Mouse (Mus musculus) embryonic facial prominence, embryonic 14.5 days (tissue): ENCODE measurements around the gene Ryr1. TPM values are rescaled to one million over a fixed set of nuclear protein-coding genes. Genes with fewer than 3 reads are reported as not detected.
A peak's percentile ranks its signal among the peaks of the same experiment; 100 is the strongest.

Experiments used
- ATAC-seq: fragments of 200-750 bp; cut with Nextera tagmentation; 2 replicates; pipeline ENCODE4 v1.8.0; 2017; ENCODE audit warnings: low read depth, moderate number of reproducible peaks, moderate TSS enrichment
- DNase-seq: peaks from one replicate; pipeline ENCODE4 v3.0.0-alpha.2; 2015; ENCODE audit warnings: low spot score
- H3K27ac ChIP-seq: fragments of 300-500 bp; sonication (generic); replicated peaks from 2 replicates; pipeline ENCODE4 v1.5.1; 2014; ENCODE audit warnings: low read depth, mild to moderate bottlenecking, low read length, moderate library complexity
- H3K27me3 ChIP-seq: fragments of 300-500 bp; sonication (generic); replicated peaks from 2 replicates; pipeline ENCODE4 v1.6.1; 2014; ENCODE audit warnings: low read length; ENCODE audit not compliant: control insufficient read depth, insufficient read depth
- H3K36me3 ChIP-seq: fragments of 300-500 bp; sonication (generic); 2 replicates; pipeline ENCODE4 v1.6.1; 2014; ENCODE audit warnings: low read length, mixed read lengths; ENCODE audit not compliant: control insufficient read depth, insufficient read depth
- H3K4me1 ChIP-seq: fragments of 300-500 bp; sonication (generic); 2 replicates; pipeline ENCODE4 v1.6.1; 2014; ENCODE audit warnings: antibody characterized with exemption, low read length; ENCODE audit not compliant: control insufficient read depth, insufficient read depth
- H3K4me2 ChIP-seq: fragments of 300-500 bp; sonication (generic); 2 replicates; pipeline ENCODE4 v1.6.1; 2014; ENCODE audit warnings: low read depth, mild to moderate bottlenecking, low read length, moderate library complexity, mixed read lengths
- H3K4me3 ChIP-seq: fragments of 300-500 bp; sonication (generic); 2 replicates; pipeline ENCODE4 v1.5.1; 2014; ENCODE audit warnings: low read depth, mild to moderate bottlenecking, low read length
- H3K9ac ChIP-seq: fragments of 300-500 bp; sonication (generic); 2 replicates; pipeline ENCODE4 v1.6.1; 2014; ENCODE audit warnings: low read depth, mild to moderate bottlenecking, low read length, moderate library complexity, mixed read lengths
- H3K9me3 ChIP-seq: fragments of 300-500 bp; sonication (generic); 2 replicates; pipeline ENCODE4 v1.6.1; 2016; ENCODE audit warnings: low read length; ENCODE audit not compliant: control insufficient read depth
- WGBS: fragments of 180-500 bp; shearing (Covaris S2); extraction: QIAGEN DNeasy Blood & Tissue Kit; methylation state at CpG from one replicate; pipeline ENCODE4 v1.1.7; 2014; 5-methylcytosine and 5-hydroxymethylcytosine counted together
- microRNA counts: library from miRNA; unstranded; fragments of <30 nt; microRNA quantifications from one replicate; lab custom pipeline; 2017
- microRNA-seq: library from miRNA; unstranded; fragments of <30 nt; microRNA quantifications from one replicate; pipeline ENCODE4, GENCODE M21; 2016; ENCODE audit warnings: borderline number of aligned reads
- polyA plus RNA-seq: library from polyadenylated mRNA; unstranded; fragments of >200 nt; fragmentation: Nextera tagmentation; extraction: Ambion mirVana; gene quantifications from 2 replicates; pipeline ENCODE4 v1.2.1, GENCODE M21; 2014

The Ryr1 gene
- polyA plus RNA-seq, 1 experiment from 2014 or later: 10.6 TPM

DNA sequence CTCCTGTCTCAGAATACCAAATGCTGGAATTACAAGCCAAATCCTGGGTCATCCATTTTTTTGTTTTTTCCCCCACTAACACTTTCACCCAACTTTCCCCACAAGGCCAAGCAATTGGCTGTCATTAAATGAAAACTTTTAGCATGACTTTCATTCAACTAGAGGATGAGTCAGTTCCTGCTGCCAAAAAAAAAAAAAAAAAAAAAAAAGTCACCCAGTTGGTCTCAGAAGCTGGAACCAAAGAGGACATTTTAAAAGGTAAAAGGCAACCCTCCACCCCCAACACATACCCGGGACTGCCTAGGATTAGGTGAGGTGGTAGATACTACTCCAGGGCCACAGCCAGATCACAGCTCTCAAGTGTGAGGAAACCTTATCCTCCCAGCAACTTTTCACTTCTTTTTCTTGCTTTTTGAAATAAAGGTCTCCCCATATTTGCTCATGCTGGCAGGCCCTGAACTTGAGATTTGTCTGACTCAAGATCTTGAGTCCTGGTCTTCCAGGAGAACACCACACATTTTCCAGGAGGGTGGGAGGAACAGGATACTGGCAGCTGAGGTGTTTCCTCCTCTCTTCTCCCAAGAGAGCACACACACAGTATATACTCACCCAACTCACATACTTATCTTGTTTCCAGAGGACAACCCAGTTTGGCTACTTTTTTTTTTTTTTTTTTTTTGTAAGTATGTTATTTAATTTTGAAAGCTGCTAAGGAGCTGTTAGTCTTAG is 166.8 kb downstream of the Ryr1 start:
- Histone ChIP-seq H3K4me1 (peaks cover 59% of the 10 kb centered on the region), H3K36me3 (peaks cover 11% of the 10 kb centered on the region; the same call in 1 of the 2 replicates), H3K27me3 (no peaks in the 10 kb centered on the region), H3K4me2 (0 out of 2 replicates have a peak overlapping the region, but pooled peaks have one; percentile 93), H3K4me3 (no peak overlapping the region), H3K9ac (0 out of 2 replicates have a peak overlapping the region, but pooled peaks have one; percentile 2), H3K27ac (peak overlapping the region; percentile 33; the same call in 1 of the 2 replicates), H3K9me3 (no peaks in the 10 kb centered on the region)
- DNase-seq (no peak), ATAC-seq (no peak)
- 59% methylated on average over 1 of the region's 1 CpGs for WGBS

DNA sequence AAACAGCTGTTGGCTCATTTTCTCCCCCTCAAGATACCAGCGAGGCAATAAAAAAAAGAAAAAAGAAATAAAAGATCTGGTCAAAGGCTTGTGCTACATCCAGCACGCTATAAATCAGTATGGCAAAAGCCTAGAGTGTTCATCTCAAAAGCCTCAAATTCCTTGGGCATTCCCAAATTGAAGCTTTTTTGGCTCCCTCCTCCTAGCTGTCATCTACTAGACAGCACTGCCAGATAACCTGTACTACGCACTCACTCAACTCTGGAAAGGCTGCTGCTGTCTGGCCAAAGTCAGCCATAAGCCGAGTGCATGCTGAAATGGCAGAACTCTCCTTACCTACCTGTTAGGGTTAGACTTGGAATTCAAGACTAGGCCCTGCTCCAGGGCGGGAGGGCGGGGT is 167.7 kb downstream of the Ryr1 start:
- WGBS: 72% methylated on average over 6 of the region's 6 CpGs
- Histone ChIP-seq H3K9me3 (no peaks in the 10 kb centered on the region), H3K9ac (no peak overlapping the region), H3K27me3 (no peaks in the 10 kb centered on the region), H3K4me3 (no peak overlapping the region), H3K27ac (no peak overlapping the region; the same call in 1 of the 2 replicates), H3K4me1 (peaks cover 68% of the 10 kb centered on the region), H3K36me3 (peaks cover 11% of the 10 kb centered on the region; the same call in 1 of the 2 replicates), H3K4me2 (no peak overlapping the region; the same call in 1 of the 2 replicates)
- DNase-seq (no peak), ATAC-seq (no peak)

DNA sequence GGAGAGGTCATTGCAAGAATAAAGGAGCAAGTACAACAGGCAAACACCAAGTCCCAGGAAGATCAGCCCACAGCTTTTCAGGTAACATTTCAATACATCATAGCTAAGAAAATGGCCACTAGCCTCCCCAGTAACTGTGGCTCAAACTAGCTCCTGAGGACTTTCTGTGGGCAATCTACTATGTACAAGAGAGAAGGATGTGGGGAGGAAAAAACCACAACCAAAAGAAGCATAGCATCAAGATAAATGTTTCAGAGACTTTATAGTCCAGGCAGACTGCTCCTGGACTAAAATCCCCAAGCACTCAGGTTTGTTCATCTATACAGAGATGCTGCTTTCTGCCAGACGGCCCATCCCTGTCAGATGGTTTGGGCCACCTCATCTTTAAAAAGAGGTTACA is 168.7 kb downstream of the Ryr1 start:
- Histone ChIP-seq H3K9me3 (no peaks in the 10 kb centered on the region), H3K27ac (peak overlapping the region; percentile 67; the same call in 1 of the 2 replicates), H3K36me3 (peaks cover 11% of the 10 kb centered on the region; the same call in 1 of the 2 replicates), H3K9ac (no peak overlapping the region), H3K4me2 (no peak overlapping the region), H3K4me1 (peaks cover 78% of the 10 kb centered on the region), H3K4me3 (no peak overlapping the region), H3K27me3 (no peaks in the 10 kb centered on the region)
- DNase-seq: no peak
- ATAC-seq: no peak
- 83% methylated on average over 1 of the region's 1 CpGs for WGBS

DNA sequence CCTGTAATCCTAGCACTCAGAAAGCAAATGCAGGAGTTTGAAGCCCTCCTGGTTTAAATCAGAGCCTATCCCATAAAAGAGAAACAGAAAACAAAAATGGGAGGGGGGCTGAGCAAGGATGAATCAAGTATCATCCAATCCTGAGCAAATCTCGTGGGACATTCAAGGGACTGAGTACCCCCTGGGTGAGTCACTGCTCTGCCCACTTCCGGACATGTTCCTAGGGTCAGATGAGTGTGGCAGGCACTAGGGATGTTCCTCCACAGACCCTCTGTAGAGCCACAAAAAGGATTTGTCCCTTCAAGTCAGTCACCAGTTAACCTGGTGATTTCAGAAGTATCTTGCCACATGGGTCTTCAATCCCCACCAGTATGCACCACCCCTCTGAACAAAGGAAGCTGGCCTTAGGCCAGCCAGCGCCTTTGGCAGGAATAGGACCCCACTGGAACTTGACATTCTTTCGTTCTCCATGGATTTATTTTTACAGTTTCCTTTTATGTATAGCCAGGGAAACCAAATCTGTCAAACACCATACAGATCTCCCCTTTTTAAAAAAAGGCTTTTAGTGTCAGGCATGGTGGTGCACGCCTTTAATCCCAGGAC is 169.6 kb downstream of the Ryr1 start:
- no peaks in the 10 kb centered on the region for H3K27me3 ChIP-seq
- DNase-seq: peak; percentile 72
- H3K4me2 ChIP-seq: no peak overlapping the region; the same call in 1 of the 2 replicates
- peaks cover 81% of the 10 kb centered on the region for H3K4me1 ChIP-seq
- peak overlapping the region; percentile 34; the same call in 1 of the 2 replicates for H3K9ac ChIP-seq
- no peak overlapping the region for H3K4me3 ChIP-seq
- peak; percentile 51 for ATAC-seq
- H3K36me3 ChIP-seq: peaks cover 14% of the 10 kb centered on the region; the same call in 1 of the 2 replicates
- 34% methylated on average over 5 of the region's 5 CpGs for WGBS
- peak overlapping the region; percentile 67 for H3K27ac ChIP-seq
- no peaks in the 10 kb centered on the region for H3K9me3 ChIP-seq

DNA sequence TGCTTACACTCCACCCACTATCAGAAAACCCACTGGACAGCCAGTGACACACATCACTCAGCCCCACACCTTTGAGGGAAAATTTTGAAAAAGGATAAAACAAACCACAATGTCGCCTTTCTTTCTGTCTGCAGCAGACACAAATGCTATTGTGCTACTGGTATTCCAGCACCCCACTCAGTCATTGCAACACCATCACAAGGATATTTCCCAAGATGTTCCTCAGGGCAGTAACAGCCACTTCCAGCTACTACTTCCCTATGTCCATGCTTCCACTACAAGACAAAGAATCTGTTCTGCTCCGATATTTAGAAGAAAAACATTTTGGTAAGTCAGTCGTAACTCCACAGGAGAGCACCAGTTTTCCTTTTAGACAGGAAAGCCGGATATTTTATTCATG is 170.2 kb downstream of the Ryr1 start:
- Histone ChIP-seq H3K9me3 (no peaks in the 10 kb centered on the region), H3K27ac (peak overlapping the region; percentile 67), H3K9ac (no peak overlapping the region), H3K36me3 (peaks cover 19% of the 10 kb centered on the region), H3K27me3 (no peaks in the 10 kb centered on the region), H3K4me2 (no peak overlapping the region), H3K4me3 (no peak overlapping the region), H3K4me1 (peaks cover 78% of the 10 kb centered on the region)
- 74% methylated on average over 4 of the region's 4 CpGs for WGBS
- ATAC-seq (no peak), DNase-seq (no peak)

DNA sequence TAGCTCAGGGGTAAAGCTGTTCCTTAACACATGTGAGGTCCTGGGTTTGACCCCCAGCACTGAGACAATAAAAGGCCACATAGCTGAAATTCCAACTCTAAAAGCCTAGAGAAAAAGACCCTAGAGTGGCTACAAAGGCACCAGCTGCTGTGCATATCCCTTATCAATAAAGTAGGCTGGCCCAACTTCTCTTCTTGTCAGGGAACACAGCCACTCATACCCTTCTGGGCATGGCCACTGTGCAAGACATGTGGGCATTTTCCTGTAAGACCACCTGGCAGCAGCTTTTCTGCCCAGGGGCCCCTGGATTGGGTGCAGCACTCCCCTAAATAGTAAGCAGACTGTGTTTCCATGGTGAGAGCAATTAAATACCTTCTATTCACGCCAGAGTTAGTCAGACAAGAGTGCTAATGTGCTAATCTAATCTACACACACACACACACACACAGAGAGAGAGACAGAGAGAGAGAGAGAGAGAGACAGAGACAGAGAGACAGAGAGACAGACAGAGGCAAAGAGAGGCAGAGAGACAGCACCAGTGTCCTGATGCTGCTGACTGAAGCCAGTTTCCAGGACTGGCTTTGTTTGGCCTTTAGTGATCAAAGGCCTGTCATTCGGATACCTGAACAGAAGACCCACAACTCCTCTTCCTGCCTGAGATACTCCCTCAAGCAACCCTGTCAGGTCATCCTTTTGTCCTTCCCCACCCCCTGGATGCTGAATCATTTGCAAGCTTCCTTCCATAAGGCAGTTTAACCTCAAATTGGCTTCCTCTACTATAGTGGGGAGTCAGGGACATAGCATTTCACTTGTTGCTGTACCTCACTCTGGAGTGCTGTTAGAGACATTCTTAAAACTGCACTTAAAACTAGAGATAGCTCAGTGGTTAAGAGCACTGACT is 171.3 kb downstream of the Ryr1 start:
- Histone ChIP-seq H3K9ac (peak overlapping the region; percentile 35; the same call in 1 of the 2 replicates), H3K27ac (peak overlapping the region; percentile 87), H3K36me3 (peaks cover 23% of the 10 kb centered on the region), H3K27me3 (no peaks in the 10 kb centered on the region), H3K4me2 (0 out of 2 replicates have a peak overlapping the region, but pooled peaks have one; percentile 10), H3K4me3 (no peak overlapping the region), H3K9me3 (no peaks in the 10 kb centered on the region), H3K4me1 (peaks cover 78% of the 10 kb centered on the region)
- ATAC-seq (no peak), DNase-seq (peak; percentile 55)
- WGBS: 6% methylated on average over 2 of the region's 2 CpGs

MicroRNAs encoded within 50 kb of the gene (microRNA counts, 519-probe panel; counts per million panel counts)
- 2,550 counts per million, percentile 51 among the panel's probes with 10 or more counts for microRNA mmu-miR-1963 (lab: Ali Mortazavi, UCI)

Small RNAs within 50 kb of the gene (microRNA-seq; reads per million reads assigned to microRNA genes)
- gene Gm44408 (not detected), gene Mir1963 (not detected)

Other genes starting within 250 kb of the Ryr1 start
- 0.58 and 0.72 TPM in 2 replicates for gene Capn12, start 243.8 kb downstream of the Ryr1 start, polyA plus RNA-seq
- 256 and 280 TPM in 2 replicates for gene Actn4, start 162.8 kb downstream of the Ryr1 start, polyA plus RNA-seq
- gene Eif3k, start 143.3 kb downstream of the Ryr1 start, polyA plus RNA-seq: 403 and 404 TPM in 2 replicates
- gene Map4k1, start 143.1 kb downstream of the Ryr1 start, polyA plus RNA-seq: 7.2 and 8.7 TPM in 2 replicates
- 0.54 and 0.78 TPM in 2 replicates for gene Rasgrp4, start 9.7 kb upstream of the Ryr1 start, polyA plus RNA-seq
- 15.4 and 16.5 TPM in 2 replicates for gene Fam98c, start 31.1 kb upstream of the Ryr1 start, polyA plus RNA-seq
- gene Ggn, start 45.0 kb upstream of the Ryr1 start, polyA plus RNA-seq: 0.51 and 0.72 TPM in 2 replicates
- 3.0 and 3.6 TPM in 2 replicates for gene Spred3, start 45.2 kb upstream of the Ryr1 start, polyA plus RNA-seq
- gene Psmd8, start 55.5 kb upstream of the Ryr1 start, polyA plus RNA-seq: 244 and 264 TPM in 2 replicates
- 0.19 and 0.47 TPM in 2 replicates for gene Catsperg1, start 88.9 kb upstream of the Ryr1 start, polyA plus RNA-seq
- gene Kcnk6, start 107.3 kb upstream of the Ryr1 start, polyA plus RNA-seq: 1.4 and 2.2 TPM in 2 replicates
- 110 and 122 TPM in 2 replicates for gene Yif1b, start 113.2 kb upstream of the Ryr1 start, polyA plus RNA-seq
- 1.9 and 4.3 TPM in 2 replicates for gene 2200002D01Rik, start 123.3 kb upstream of the Ryr1 start, polyA plus RNA-seq
- gene Spint2, start 156.7 kb upstream of the Ryr1 start, polyA plus RNA-seq: 116 and 120 TPM in 2 replicates
- 11.6 and 13.8 TPM in 2 replicates for gene Ppp1r14a, start 164.1 kb upstream of the Ryr1 start, polyA plus RNA-seq
- 11.4 TPM in 2 replicates for gene Dpf1, start 178.8 kb upstream of the Ryr1 start, polyA plus RNA-seq